Mouse (Mus musculus) forebrain, embryonic 13.5 days (tissue): ENCODE results near the gene Gjc2. TPM values are rescaled to one million over a fixed set of nuclear protein-coding genes. Genes with fewer than 3 reads are reported as not detected.

Source experiments
- polyA plus RNA-seq: library from polyadenylated mRNA; unstranded; fragments of >200 nt; fragmentation: Nextera tagmentation; extraction: Ambion mirVana; gene quantifications from 2 replicates; pipeline ENCODE4 v1.2.1, GENCODE M21; 2015

The Gjc2 gene
- polyA plus RNA-seq, 1 experiment from 2014 or later, result not detected

Other genes starting within 250 kb of the Gjc2 start
- gene Rnf187, start 244.3 kb downstream of the Gjc2 start, polyA plus RNA-seq, result 368 and 373 TPM in 2 replicates
- 315 and 321 TPM in 2 replicates for gene Hist3h2ba, start 234.3 kb downstream of the Gjc2 start, polyA plus RNA-seq
- 126 and 132 TPM in 2 replicates for gene Hist3h2a, start 228.5 kb downstream of the Gjc2 start, polyA plus RNA-seq
- 0.96 and 1.3 TPM in 2 replicates for gene Trim17, start 228.5 kb downstream of the Gjc2 start, polyA plus RNA-seq
- 19.4 and 22.9 TPM in 2 replicates for gene Trim11, start 205.1 kb downstream of the Gjc2 start, polyA plus RNA-seq
- gene Obscn, start 46.8 kb downstream of the Gjc2 start, polyA plus RNA-seq, result 0.04 and 0.08 TPM in 2 replicates
- gene Iba57, start 19.5 kb downstream of the Gjc2 start, polyA plus RNA-seq, result 6.8 and 7.5 TPM in 2 replicates
- 127 and 131 TPM in 2 replicates for gene Guk1, start 9.0 kb upstream of the Gjc2 start, polyA plus RNA-seq
- gene Mrpl55, start 19.3 kb upstream of the Gjc2 start, polyA plus RNA-seq, result 103 TPM in 2 replicates
- gene 2310033P09Rik, start 25.1 kb upstream of the Gjc2 start, polyA plus RNA-seq, result 32.3 and 35.1 TPM in 2 replicates
- gene Arf1, start 45.1 kb upstream of the Gjc2 start, polyA plus RNA-seq, result 570 and 595 TPM in 2 replicates
- gene Wnt3a, start 107.5 kb upstream of the Gjc2 start, polyA plus RNA-seq, result 2.3 and 3.4 TPM in 2 replicates
- 1.8 and 2.9 TPM in 2 replicates for gene Wnt9a, start 123.7 kb upstream of the Gjc2 start, polyA plus RNA-seq
- gene Prss38, start 192.4 kb upstream of the Gjc2 start, polyA plus RNA-seq, result not detected in 2 replicates